Mouse (Mus musculus) frontal cortex, postnatal 14 days (tissue): Measurements from ENCODE around the gene Scel.
A peak's percentile ranks its signal among the peaks of the same experiment; 100 is the strongest.
"Not testable (repeated sequence)": the region's sequence is repeated elsewhere in the genome, so short reads cannot be mapped to it uniquely, and the experiment has no call there.

ENCODE experiments used
- DNase-seq, 2 experiments: peaks; one replicate each; pipeline ENCODE4 v3.0.0; 2022; ENCODE audit warnings: low spot score in 2 of 2

Scel gene

DNA sequence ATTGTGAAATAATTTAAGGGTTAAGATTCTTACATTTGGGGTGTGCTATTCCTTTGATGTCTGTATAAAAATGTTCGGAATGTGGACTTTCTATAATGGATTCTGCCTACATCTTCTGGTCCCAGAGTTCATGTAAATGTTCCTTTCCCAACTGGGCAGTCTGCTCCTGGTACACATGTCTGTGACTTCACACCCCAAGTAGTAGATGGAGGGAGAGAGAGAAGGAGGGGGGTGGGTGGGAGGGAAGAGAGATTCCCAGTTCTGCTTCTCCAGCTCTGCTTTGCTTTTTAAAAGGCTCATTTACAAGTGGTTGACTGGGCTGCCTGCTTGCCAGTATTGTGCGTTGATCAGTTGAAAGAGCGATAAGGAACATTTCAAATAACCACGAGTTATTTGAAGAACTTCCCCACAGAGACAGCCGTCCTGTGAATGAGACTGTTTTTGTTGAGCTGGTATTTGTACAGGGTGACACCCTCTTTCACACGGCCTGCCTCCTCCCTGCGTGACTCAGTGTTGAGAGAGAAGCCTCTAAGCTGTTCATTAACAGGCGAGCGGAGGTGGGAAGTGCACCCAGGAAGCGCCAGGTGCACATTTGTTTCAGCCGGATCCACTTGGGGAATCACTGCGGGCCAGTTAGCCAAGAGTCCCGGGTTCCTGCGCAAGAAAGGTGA is at the start of gene Scel:
Gene Scel (plus strand): TSS at position 541 of the 671 bp plus-strand sequence.
- peak in 1 of 2 experiments; percentile 10 for DNase-seq

DNA sequence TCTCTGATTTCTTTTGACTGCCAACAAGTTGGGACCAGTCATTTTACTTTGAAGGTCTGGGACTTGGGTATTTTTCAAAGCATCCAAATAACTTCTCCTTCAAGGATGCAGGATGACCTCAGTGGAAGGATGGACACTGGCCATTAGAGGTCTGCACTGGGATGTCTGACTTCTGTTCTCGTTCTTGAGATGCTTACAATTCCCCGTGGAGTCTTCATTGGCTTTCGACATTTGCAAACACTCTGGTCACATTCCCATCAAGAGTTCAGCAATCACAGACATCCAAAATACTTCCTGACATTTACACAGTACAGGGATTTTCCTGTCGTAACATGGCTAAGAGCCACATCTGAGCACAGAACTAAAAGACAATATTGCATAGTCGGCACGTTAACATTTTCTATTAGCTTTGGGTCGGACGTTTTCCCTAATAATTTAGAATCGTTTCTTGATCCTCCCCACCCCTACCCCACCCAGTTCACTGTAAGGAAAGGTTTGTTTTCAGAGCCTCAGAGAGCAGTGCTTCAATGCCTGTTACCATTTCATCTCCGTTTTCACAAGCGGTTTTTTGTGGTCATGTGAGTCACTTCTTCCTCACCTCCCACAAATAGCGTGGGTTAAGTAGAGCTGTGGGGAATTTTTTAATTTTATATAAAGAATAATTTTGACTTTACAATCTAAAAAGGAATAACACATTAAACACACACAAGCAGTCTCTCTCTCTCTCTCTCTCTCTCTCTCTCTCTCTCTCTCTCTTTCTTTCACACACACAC is 44.3 kb upstream of the Scel start:
- DNase-seq: no peak

DNA sequence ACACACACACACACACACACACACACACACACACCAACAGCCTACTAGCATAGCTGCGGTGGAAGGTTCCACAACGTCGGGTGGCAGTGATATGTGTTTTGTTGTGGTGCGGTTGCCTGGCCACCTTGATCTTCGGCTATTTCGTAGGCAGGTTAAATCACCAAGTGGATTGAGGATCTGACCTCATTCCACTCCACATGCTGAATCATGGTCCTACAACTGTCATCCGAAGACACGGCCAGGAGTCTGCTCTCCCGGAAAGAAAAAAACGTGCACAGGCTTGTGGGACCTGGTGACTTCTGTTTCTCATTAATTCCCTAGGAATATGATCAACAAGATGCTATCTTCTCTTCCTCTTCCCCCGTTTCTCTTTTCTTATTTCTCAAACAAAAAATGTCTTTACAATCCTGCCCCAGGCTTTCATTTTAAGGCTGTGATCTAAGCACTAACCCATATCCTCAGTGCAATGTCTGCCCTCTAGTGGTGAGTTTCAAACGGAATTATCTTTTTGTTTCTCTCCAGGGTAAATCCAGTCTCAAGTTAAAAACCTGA is 43.6 kb upstream of the Scel start:
- no peak for DNase-seq

- DNase-seq: no peak
Observed at GRCm38 (mm10) chr14:103471074-103471778, 41.9 kb upstream of the Scel start.

DNA sequence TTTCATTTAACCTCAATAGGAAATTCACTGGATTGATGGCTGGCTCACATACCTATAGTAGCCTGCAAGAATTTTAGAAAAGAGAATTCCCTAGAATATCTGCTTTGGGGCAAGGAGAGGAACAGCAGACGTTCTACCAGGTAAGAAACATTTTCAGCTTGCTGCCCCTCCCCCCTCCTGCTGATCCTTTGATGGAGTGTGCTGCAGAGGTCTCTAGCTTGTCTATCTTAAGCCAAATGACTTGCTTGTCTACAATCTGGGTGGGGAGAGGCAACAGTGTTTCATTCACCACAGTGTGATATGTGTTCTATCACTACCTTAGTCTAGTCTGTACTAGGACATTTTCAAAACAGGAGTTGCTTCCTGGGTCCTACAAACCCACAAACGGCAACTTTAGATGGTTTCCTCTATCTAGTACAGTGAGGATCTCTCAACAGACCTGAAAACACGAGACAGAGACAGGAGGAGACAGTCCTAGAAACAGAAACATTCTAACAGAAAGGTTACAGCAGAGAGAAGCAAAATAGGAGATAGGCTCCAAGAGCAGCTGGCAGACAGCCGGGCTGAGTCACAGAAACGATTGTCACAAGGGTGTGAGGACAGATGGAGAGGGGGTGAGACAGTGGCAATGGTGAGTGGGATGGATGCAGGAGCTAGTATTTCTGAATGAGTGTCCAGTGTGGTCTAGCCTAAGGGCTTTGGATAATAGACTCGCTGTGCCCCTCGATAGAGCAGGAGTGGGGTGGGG is 41.2 kb upstream of the Scel start:
- DNase-seq: peak; percentile 56 to 62

DNA sequence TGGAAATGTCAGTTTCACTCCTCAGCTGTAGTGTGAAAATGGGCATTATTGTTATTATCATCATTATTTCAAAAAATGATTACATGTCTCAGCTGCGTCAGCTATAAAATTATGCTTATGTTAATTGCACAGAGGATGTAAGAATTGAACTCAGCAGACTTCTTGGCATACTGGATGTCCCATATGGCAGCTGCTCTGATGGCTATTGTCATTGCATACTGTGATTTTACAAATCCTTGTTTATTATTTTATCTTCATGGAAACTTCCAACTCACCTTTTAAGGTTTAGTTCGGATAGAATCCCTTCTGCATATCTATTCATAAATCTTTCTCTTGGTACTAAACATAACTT is 40.6 kb upstream of the Scel start:
- DNase-seq: no peak

- DNase-seq: no peak
Observed at GRCm38 (mm10) chr14:103475312-103475711, 37.8 kb upstream of the Scel start.

DNA sequence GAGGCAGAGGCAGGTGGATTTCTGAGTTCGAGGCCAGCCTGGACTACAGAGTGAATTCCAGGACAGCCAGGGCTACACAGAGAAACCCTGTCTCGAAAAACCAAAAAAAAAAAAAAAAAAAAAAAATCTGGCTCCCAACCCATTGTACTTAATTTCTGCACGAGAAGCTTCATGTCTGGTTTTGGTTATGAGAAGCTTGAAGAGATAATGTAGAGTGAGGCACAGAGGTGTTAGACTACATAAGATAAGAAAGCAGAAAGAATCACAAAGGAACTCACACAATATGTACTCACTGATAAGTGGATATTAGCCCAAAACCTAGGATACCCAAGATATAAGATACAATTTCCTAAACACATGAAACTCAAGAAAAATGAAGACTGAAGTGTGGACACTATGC is 36.9 kb upstream of the Scel start:
- DNase-seq: not testable (repeated sequence)

DNA sequence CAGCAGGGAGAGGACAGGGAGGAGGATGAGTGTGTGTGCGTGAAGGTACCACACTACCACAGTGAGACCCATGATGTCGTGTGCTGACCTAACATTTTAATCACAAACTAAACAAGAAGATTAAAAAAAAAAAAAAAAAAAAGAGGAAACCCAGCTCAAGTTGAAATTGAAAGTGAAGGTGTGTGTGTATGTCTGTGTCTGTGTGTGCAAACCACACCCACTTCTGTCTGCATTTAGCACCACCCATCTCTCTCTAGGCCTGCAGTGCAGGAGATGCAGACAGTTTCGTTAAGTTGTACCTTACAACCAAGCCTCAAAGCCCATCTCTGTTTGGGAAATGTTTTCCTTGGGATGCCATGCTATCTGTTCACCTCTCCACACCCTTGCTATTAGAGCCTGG is 35.9 kb upstream of the Scel start:
- DNase-seq: no peak

DNA sequence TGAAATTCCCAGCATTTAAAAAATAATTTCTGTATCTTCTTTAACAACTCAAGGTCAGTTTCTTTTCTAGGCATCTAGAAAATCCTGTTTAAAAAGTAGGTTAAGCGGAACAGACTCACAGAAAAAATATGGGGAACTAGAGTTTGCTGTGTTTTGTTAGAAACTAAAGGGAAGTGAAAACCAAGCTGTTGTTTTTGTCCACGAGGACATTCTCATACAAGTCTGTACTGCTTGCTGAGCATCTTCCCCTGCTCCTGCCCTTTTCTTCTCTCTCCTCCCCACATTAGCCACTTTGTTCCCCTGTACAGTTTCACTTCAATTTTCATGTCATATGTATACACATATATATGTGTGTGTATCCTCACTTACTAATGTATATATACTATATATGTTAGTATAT is 35.2 kb upstream of the Scel start:
- DNase-seq: no peak

DNA sequence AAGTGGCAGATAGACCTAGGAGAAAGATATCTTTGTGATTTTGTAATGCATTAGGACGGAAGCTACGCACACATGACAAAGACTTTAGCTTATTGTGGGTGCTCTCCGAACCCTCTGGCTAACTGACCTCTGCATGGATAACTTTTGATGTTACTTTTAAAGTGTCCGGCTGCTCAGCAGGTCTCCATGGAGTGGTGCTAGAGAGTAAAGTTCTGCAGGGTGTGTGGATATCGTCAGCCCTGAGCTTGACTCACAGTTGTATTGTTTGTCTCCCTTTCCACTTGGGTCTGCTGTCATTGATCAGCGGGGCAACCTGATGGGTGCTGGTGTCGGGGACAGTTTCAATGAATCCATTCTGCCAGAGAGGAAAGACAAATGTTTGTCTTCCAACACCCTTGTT is 33.7 kb upstream of the Scel start:
- DNase-seq: no peak

DNA sequence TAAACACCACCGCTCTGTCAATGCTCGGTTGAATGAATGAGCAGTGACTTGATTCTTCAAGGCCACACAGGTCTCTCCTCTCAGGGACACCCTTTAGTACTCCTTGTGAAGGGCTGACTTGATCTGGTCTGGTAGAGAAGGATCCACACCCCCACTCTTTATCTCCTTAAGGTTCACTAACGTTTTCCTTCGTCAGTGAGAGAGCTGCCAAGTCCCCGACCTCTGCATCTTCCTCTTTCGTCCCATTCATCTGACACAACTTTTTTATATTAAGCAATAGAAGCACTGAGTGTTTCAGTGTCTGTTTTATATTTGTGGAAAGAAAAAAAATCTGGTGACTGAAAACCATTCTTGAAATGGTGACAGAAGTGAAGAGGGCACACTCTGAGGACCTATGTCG is 31.6 kb upstream of the Scel start:
- no peak for DNase-seq

DNA sequence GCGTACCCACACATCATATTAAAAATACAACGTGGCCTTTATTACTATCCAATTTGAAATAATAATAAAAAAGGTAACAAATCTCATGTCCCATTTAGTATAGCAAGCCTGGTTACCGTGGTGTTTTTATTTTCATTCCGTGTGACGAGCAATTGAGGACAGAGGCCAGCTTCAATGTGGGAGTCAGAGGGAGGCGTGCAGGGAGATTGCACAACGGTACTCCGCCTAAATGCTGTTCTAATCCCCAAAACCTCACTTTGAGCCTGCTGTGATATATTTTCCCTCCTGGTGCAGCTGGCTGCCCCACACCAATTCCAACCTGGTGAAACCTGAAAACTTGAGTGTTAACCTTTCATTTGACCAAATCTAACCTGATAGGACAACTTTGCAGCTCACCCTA is 27.5 kb upstream of the Scel start:
- DNase-seq: no peak

DNA sequence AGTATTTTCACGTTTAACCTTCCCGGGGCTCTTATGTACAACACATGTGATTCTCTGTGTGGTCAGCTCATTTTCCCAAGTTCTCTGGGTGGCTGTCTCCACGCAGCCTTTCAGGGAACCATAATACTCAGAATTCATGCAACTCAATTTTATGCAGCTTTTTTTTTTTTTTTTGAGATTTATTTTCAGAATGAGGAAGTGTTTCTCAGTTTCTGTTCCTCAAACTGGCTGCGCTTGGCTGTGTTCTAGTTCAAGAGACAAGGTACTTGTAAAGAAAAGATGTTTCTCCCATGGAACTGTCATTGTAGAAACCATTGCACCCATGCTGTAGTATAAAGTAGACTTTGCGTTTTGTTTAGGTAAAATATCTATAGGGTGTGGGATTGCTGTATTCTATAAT is 26.2 kb upstream of the Scel start:
- DNase-seq: no peak

- DNase-seq: no peak
Observed at GRCm38 (mm10) chr14:103488659-103489058, 24.5 kb upstream of the Scel start.

- no peak for DNase-seq
Observed at GRCm38 (mm10) chr14:103498199-103498598, 14.9 kb upstream of the Scel start.

GRCm38 (mm10) chr14:103498613-103499012 is 14.5 kb upstream of the Scel start:
- no peak for DNase-seq

DNA sequence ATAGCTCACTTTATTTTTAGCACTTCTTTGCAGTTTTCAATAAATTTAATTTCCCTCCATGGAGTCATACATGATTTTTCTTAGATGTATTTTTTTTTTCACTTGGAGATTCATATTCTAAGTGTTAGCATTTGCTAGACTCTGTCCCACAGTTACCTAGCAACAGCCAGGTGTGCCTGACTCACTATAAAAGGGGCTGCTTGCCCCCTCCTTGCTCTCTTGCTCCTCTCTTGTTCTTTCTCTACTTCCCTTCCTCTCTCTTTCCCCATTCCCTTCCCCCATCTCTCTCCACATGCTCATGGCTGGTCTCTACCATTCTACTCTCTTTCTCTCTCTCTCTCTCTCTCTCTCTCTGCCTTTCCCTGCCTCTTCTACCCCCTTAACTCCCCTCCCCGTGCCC is 14.1 kb upstream of the Scel start:
- DNase-seq: no peak

DNA sequence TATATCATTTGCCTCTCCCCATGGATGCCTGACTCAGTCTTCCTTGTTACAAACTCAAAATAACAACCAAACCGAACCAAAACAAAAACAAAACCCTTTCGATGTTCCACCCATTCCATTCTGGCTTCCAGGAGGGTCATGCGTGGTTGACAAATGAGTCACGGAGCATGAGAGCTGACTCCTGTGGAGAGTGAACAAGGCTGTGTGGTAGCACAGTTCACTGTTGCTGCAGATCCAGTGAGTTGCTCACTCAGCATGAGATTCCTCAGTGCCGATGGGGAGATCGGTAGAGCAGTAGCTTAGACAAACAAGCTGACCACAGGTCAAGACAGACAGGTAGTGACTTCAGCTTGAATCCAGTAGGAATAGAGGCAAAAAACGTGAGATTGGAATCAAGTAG is 12.8 kb upstream of the Scel start:
- DNase-seq: no peak

DNA sequence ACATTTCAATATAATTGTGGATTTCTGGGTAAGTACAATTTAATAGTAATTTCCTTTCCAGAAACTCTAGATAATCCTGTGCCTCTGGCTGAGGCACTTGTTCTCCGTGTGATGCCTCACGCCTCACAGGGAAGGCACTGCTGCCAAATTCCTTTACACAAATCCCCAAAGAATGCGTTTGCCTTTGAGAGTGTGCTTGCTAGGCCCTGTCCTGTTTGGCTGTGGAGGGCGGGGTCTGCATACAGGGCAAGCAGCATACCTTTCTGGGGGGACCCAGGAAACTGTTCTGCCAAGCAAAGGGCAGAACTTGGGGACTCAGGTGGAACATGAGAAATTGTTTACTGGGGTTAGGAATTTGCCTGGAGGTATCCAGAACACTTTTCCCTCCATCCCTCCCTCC is 12.2 kb upstream of the Scel start:
- DNase-seq: no peak

- no peak for DNase-seq
Observed at GRCm38 (mm10) chr14:103504514-103504913, 8.6 kb upstream of the Scel start.

GRCm38 (mm10) chr14:103509544-103509943 is 3.6 kb upstream of the Scel start:
- DNase-seq: no peak
